Mouse (Mus musculus) macrophage (primary cell): Measurements from ENCODE around the gene Syt6. TPM values are rescaled to one million over a fixed set of nuclear protein-coding genes. Genes with fewer than 3 reads are reported as not detected.

Source experiments
- H3K27ac ChIP-seq: fragments of 350-480 bp; formaldehyde crosslinking; 2 replicates; pipeline ENCODE4 v1.9.0; 2021
- H3K36me3 ChIP-seq: fragments of 350-480 bp; formaldehyde crosslinking; 2 replicates; pipeline ENCODE4 v1.9.0; 2021; ENCODE audit errors: inconsistent target
- H3K4me3 ChIP-seq: fragments of 350-480 bp; formaldehyde crosslinking; 2 replicates; pipeline ENCODE4 v1.9.0; 2021; ENCODE audit errors: inconsistent target
- H3K79me2 ChIP-seq: fragments of 350-480 bp; formaldehyde crosslinking; 2 replicates; pipeline ENCODE4 v1.9.0; 2021; ENCODE audit errors: inconsistent target
- WGBS: methylation state at CpG from one replicate; pipeline ENCODE4 v1.1.7; 2026; ENCODE audit warnings: inconsistent platforms; ENCODE audit not compliant: missing documents; 5-methylcytosine and 5-hydroxymethylcytosine counted together
- polyA plus RNA-seq: library from polyadenylated mRNA; stranded (reverse); fragments of 250-400 nt; gene quantifications from 3 replicates; pipeline ENCODE4 v1.2.4, GENCODE M21; 2018; ENCODE audit warnings: inconsistent platforms

Gene Syt6
- polyA plus RNA-seq, 1 experiment from 2014 or later = not detected

DNA sequence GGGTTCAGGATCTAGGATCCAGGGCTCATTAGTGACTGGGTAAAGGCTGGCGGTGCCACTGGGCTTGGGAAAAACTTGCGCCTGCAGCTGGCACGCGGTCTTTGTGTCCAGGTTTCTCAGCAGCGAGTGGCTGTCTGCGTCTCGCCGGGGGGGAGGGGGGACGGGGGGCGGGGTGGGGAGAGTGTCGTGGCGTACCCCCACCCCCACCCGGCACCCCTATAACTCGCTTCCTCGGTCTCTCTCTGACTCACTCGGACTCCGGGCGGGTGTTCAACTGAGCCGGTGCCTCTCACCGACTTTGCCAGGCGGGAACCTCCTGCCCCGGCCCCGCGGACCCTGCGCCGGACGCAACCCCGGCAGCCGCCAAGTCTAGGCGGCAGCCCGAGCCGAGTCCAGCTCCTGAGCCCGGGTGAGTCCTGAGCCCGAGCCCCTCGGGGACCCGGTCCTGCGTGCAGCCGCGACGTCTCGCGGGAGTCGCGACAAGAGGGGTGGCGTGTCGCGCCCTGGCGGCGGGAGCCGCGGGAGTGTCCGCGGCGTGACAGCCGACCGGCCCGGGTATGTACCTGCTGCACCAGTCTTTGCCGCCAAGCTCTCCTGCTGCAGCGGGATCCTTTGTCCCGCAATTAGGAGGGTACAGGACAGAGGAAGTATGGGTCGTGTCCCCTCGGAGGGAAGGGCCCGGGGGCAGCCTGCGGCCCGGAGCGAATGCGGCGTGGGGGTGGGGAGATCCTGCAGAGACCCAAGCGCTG, 1.0 kb downstream of the Syt6 start:
- Histone ChIP-seq H3K27ac (no peak overlapping the region), H3K79me2 (no peaks in the 10 kb centered on the region), H3K4me3 (no peak overlapping the region), H3K36me3 (no peaks in the 10 kb centered on the region)
- WGBS = 3% methylated on average over 67 of the region's 69 CpGs

DNA sequence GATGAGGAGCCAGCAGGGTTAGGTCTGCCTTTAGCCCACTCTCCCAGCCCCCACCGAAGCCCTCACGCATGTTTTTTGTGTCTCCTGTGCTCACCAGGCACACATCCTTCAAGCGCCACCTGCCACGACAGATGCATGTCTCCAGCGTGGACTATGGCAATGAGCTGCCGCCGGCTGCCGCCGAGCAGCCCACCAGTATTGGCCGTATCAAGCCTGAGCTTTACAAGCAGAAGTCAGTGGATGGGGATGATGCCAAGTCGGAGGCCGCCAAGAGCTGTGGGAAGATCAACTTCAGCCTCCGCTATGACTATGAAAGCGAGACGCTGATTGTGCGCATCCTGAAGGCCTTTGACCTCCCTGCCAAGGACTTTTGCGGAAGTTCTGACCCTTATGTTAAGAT, 12.1 kb downstream of the Syt6 start:
- Histone ChIP-seq H3K27ac (no peak overlapping the region), H3K4me3 (no peak overlapping the region), H3K36me3 (no peaks in the 10 kb centered on the region), H3K79me2 (no peaks in the 10 kb centered on the region)
- WGBS = 96% methylated on average over 17 of the region's 17 CpGs

DNA sequence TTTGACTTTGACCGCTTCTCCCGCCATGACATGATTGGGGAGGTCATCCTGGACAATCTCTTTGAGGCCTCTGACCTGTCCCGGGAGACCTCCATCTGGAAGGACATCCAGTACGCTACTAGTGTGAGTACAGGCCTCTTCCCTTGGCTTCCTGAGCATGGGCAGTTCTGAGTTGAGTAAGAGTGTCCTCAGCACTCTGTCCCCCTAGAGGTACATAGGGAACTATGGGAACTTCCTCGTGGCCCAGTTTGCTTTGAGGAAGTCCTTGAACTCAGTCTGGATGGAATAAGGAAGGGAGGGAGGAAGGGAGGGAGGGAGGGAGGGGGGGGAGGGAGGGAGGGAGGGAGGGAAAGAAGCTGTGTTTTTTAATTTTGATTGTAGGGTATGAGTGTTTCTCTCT, 12.6 kb downstream of the Syt6 start:
- Histone ChIP-seq H3K27ac (no peak overlapping the region), H3K4me3 (no peak overlapping the region), H3K36me3 (no peaks in the 10 kb centered on the region), H3K79me2 (no peaks in the 10 kb centered on the region)
- WGBS = 93% methylated on average over 4 of the region's 5 CpGs

DNA sequence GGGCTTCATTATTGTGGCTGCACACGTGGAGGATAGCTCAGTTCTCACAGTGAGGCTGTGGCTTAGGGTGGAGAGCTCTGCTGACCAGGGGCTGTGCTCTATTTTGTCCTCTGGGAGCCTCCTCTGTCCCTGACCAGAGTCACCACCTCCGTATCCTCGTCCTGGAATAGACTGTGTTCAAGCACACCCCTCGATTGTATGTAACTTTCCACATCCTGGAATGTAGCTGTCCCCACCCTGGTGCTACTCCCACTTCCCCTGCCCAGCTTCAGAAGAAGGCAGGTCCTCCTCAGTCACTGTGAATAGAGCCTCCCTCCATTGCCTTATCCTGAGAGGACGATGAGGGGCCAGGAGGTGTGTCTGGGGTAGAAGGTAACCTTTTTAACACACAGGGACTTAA, 14.6 kb downstream of the Syt6 start:
- WGBS = 66% methylated on average over 5 of the region's 5 CpGs
- H3K79me2 ChIP-seq = no peaks in the 10 kb centered on the region
- H3K4me3 ChIP-seq = no peak overlapping the region
- H3K36me3 ChIP-seq = no peaks in the 10 kb centered on the region
- H3K27ac ChIP-seq = no peak overlapping the region

DNA sequence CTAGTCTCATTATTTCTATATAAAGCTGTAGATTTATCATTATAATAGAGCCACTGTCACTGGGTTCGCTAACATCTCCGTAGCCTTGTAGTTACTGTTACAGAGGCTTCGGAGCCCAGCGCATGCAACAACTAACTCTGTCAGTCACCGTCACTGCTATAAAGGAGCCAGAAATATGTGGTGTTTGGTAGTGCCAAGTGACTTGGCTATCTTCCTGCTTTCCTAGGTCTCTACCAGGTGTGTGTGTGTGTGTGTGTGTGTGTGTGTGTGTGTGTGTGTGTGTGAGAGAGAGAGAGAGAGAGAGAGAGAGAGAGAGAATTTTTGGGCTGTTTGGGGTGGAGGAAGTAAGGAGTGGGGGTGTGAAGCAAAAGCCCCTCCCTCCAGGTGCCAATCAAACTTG, 17.6 kb downstream of the Syt6 start:
- Histone ChIP-seq H3K79me2 (no peaks in the 10 kb centered on the region), H3K4me3 (no peak overlapping the region), H3K27ac (no peak overlapping the region), H3K36me3 (no peaks in the 10 kb centered on the region)
- WGBS = 94% methylated on average over 5 of the region's 5 CpGs

DNA sequence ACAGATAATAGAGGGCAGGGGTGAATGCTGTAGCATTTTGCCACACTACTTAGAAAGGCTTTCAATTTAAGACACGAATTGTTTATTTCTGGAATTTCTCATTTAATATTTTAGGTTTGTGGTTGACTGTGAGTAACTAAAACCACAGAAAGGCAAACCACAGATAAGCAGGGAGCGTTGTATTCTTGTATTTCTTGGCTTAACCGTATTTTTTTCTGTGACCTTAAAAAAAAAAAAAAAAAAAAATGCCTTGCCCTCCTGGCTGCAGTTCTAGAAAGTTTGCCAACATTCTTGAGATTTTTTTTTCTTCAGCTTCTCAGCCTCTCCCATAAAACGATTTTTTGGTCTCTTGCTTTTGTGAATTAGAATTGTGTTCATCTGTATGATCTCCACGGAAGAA, 18.6 kb downstream of the Syt6 start:
- H3K79me2 ChIP-seq = no peaks in the 10 kb centered on the region
- no peaks in the 10 kb centered on the region for H3K36me3 ChIP-seq
- H3K27ac ChIP-seq = no peak overlapping the region
- H3K4me3 ChIP-seq = no peak overlapping the region
- 22% methylated on average over 5 of the region's 5 CpGs for WGBS

DNA sequence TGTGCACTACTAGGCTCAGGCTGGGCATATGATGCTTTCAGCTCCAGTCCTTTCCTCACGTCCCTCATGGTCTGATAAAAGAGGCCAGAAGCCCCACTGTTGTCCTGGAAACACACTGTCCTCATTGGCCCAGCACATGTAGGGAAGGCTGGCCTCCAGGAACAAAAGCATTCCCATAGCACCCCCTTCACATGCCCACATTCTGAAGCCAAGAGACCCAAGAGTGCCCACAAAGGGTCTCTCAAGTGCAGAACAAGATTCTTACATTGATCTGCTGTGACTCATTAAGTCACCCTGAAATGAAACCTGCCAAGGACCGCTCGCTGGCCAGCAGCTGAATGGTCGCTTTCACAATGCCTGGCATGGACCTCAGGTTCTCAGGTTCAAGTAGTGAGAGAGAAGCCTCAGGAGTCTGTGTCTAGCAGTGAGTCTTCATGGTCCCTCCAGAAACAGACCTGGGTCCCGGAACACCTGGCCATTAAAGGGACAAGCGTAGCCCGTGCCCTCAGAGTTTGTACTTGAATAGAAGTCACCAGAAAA, 20.3 kb downstream of the Syt6 start:
- no peak overlapping the region for H3K4me3 ChIP-seq
- WGBS = 95% methylated on average over 7 of the region's 7 CpGs
- H3K36me3 ChIP-seq = no peaks in the 10 kb centered on the region
- no peak overlapping the region for H3K27ac ChIP-seq
- H3K79me2 ChIP-seq = no peaks in the 10 kb centered on the region

DNA sequence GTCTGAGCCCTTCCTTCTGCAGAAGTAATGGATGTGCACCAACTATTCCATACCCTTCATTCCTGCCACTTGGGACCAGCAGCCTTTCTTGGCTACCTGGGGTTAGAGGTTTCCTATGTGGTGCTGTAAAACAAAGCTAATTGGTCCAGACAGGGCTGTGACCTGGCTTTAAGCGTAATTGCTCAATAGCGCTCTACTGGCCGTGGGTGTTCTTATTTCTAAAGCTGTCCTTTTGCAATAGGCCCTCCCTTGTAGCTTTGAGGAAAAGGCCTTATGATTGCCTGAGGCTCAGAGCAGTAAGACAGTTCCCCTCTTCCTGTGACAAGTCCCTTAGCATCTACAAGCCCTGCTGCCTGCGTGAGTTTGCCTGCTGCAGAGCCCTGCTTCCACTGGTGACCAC, 22.6 kb downstream of the Syt6 start:
- H3K27ac ChIP-seq = no peak overlapping the region
- 58% methylated on average over 4 of the region's 4 CpGs for WGBS
- H3K79me2 ChIP-seq = no peaks in the 10 kb centered on the region
- no peaks in the 10 kb centered on the region for H3K36me3 ChIP-seq
- H3K4me3 ChIP-seq = no peak overlapping the region

DNA sequence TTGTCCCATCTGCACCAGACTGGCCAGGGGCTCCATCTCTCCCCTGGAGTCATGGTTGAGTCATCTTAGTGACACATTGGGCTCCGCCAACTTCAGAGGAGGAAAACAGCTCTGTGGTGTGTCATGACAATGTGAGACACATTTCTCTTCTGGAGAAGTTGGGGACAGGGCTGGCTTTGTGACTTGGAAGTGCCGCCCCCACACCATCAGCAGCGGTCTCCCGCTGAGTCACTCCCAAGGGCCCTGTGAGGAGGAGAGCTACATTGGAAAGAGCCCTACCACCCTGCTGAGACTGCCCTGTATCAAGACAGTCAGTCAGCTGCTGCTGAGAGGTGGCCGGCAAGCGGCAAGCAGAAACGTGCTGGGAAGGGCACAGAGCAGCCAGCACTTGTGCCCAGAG, 26.0 kb downstream of the Syt6 start:
- WGBS = 71% methylated on average over 7 of the region's 7 CpGs
- Histone ChIP-seq H3K79me2 (no peaks in the 10 kb centered on the region), H3K36me3 (no peaks in the 10 kb centered on the region), H3K27ac (no peak overlapping the region), H3K4me3 (no peak overlapping the region)

DNA sequence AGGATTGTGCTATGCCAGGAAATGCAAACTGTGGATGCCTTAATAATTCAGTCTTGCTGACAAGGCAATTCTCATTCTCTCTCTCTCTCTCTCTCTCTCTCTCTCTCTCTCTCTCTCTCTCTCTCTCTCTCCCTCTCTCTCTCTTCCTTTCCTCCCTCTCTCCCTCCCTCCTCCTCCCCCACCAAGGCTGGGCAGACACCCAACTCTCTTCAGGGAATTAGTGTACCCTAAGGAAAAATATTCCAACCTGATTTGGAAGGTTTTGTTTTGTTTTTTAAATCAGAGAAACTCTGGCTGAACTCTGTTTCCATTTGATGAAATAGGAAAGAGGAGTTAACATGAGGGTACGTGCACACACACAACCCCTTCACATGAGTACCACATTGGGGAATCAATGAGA, 26.5 kb downstream of the Syt6 start:
- 100% methylated on average over 1 of the region's 1 CpGs for WGBS
- no peak overlapping the region for H3K27ac ChIP-seq
- H3K36me3 ChIP-seq = no peaks in the 10 kb centered on the region
- H3K4me3 ChIP-seq = no peak overlapping the region
- H3K79me2 ChIP-seq = no peaks in the 10 kb centered on the region

DNA sequence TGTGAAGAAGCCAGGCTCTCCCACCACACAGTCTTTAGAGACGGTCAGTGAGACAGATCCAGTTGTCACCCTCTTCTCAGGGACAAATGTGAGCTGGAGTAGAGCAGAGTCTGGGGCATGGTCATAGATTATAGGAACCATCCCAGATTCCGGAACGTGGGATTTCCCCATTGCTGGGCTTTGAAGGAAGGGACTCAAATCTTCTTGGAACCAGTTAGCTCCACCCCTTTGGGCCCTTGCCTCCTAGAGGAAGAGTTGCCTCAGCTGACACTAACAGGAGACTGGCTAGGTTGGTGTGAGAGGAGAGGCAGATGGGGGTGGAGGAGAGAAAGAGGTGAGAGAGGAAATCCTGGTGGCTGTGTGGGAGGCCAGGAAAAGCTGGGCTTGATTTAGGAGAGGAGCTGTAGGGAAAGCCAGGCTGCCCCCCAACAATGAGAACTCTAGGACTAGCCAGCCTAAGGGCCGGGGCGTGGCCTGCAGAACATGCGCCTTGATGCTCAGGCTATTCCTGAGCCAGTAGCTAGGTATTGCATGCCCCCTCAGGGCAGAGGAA, 31.1 kb downstream of the Syt6 start:
- Histone ChIP-seq H3K79me2 (no peaks in the 10 kb centered on the region), H3K4me3 (no peak overlapping the region), H3K27ac (no peak overlapping the region), H3K36me3 (no peaks in the 10 kb centered on the region)
- 97% methylated on average over 6 of the region's 6 CpGs for WGBS

DNA sequence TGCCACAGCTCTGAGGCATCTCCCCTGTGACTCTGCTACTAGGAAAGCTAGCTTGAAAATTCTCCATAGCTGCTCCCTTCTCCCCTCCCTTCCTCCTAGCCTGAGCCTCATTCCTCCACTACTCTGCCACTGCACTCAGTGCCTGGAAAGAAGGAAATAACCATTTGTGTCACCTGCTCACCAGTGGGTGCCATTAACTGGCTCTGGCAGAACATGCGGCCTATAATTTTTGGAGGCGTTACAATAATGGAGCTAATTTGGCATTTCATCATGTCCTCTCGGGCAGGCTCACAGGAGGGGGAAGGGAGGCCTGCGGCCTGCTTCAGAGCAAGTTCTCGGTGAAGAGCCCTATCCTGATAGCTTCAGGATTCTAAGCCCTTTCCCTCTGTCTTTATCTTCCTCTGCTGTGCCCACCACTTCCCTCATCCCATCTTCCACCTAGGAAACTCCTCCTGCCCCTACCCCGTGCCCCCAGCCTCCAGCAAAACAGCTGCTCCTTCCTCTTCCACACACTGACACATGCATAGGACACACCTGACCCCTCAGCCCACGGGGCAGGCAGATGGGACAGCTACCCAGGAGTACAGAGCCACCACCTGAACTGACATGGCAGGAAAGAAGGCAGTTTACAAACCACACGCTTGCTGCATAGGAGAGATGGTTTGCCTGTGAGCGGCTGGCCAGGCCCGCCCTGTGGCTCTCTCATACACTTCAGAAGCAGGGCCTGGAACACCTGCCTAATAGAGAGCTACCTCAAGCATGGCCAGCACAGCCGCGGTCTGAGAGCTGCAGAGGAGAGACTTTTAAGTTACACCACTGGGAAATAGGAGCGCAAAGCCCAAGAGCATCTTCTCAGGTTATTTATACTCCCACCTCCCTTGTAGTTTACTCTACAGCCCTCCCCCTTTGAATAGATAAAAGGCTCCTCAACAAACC, 31.9 kb downstream of the Syt6 start:
- Histone ChIP-seq H3K36me3 (no peaks in the 10 kb centered on the region), H3K79me2 (no peaks in the 10 kb centered on the region)
- 90% methylated on average over 13 of the region's 13 CpGs for WGBS

DNA sequence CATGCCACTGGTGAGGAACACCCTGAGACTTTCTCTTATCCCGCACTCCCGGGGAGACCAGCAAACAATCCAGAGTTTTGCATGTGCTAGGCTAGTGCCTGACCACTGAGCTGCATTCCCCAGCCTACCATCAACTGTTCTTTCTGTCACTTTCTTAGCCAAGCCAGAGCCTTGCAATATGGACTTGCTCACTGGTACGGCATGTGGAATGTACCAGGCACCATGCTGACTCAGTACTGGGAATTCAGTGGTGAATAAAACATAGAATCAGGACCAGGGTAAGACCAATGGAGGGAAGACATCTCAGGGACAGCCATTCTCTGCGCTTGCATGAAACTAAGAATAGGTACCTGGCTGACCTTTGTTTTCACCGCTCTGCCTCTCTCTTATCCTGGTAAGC, 35.2 kb downstream of the Syt6 start:
- Histone ChIP-seq H3K27ac (no peak overlapping the region), H3K4me3 (no peak overlapping the region), H3K79me2 (no peaks in the 10 kb centered on the region), H3K36me3 (no peaks in the 10 kb centered on the region)
- 96% methylated on average over 5 of the region's 5 CpGs for WGBS

More for the DNA sequence above, 31.9 kb downstream of the Syt6 start:
- no peak overlapping the region for H3K4me3 ChIP-seq
- H3K27ac ChIP-seq = no peak overlapping the region

DNA sequence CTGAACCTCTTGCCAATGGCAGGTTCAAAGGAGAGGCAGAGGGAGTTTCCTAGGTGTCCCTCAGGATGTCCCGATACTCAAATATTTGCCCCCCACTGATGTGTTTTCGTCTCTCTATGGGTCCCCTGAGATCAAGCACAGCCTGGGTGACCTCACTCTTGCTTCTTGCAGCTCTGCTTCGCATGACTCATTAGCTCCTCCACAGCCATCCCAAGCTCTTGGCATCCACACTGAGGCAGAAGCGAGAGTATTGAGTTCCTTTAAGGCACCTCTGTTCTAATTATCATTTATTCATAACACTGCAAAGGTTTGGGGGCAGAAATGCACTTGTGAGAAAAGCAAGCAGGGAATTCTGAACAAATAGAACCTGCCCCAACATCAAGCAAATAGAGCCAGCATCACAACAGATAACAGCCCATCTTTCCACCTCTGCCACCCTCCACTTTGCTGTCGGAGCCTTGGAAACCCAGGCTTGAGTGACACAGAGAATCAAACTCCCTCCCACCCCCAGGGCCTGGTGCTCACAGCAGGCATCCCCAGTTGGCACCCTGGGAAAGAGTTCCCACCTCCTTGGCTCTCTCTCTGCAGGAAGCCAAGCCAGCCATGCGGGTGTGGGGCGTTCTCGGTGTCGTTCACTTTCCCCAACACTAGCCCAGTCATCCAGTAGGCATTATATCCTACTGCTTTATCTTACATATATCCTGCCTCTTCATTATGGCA, 37.8 kb downstream of the Syt6 start:
- Histone ChIP-seq H3K36me3 (no peaks in the 10 kb centered on the region), H3K79me2 (no peaks in the 10 kb centered on the region), H3K27ac (no peak overlapping the region), H3K4me3 (no peak overlapping the region)
- 76% methylated on average over 9 of the region's 9 CpGs for WGBS
